In the genomic region with DNA sequence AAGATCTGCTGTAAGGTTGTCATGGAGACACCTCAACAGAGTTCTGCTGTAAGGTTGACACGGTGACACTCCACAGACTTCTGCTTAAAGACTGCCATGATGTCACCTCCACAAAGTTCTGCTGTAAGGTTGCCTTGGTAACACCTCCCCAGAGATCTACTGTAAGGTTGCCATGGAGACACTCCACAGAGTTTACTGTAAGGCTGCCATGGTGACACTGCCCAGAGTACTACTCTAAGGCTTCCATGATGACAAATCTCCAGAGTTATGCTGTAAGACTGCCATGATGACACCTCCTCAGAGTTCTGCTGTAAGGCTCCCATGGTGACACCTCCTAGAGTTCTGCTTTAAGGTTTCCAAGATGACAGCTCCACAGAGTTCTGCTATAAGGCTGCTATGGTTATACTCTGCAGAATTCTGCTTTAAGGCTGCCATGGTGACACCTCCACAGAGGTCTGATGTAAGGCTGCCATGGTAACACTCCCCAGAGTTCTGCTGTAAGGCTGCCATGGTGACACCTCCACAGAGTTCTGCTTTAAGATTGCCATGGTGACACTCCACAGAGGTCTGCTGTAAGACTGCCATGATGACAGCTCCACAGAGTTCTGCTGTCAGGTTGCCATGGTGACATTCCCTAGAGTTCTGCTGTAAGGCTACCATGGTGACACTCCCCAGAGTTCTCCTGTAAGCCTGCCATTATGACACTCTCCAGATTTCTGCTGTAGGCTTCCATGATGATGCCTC, we compare ENCODE assay signal across 10 mouse cellular contexts.
A peak's percentile ranks its signal among the peaks of the same experiment; 100 is the strongest.
DNase-seq lines count a peak whose midpoint lies in the region; ATAC-seq lines count a peak whose summit lies in the region.
"Had no signal": no experiment of that assay in that cellular context is flagged by ENCODE, and none has a peak within 500 bp of the region (broad histone marks: within the 10 kb centered on the region; RNA-seq: fewer than 3 reads in every experiment).

No protein-coding gene starts in this region.

- 0 out of 2 replicates have a peak, but pooled peaks have one; percentile 22 for ATAC-seq in embryonic facial prominence, embryonic 11.5 days (replicated peaks; ENCODE audit: insufficient number of reproducible peaks, low FRiP score, low TSS enrichment, low read depth)
- ATAC-seq in megakaryocyte progenitor cell, adult 5-6 weeks (replicated peaks; ENCODE audit: poor library complexity) = peak; percentile 10

- no peaks in the 10 kb centered on the region for H3K27me3 ChIP-seq in embryonic facial prominence, embryonic 11.5 days (ENCODE audit: control insufficient read depth, insufficient read depth, low read length)
- no peaks in the 10 kb centered on the region for H3K27me3 ChIP-seq in embryonic facial prominence, embryonic 10.5 days (replicated peaks; ENCODE audit: low read depth, poor library complexity, severe bottlenecking)
- H3K27me3 ChIP-seq: kidney, embryonic 15.5 days had no signal

- no peaks in the 10 kb centered on the region for H3K36me3 ChIP-seq in embryonic facial prominence, embryonic 11.5 days (replicated peaks; ENCODE audit: control insufficient read depth, insufficient read depth, low read depth, low read length)
- no peaks in the 10 kb centered on the region for H3K36me3 ChIP-seq in embryonic facial prominence, embryonic 10.5 days (replicated peaks)
- H3K36me3 ChIP-seq: kidney, embryonic 15.5 days had no signal

- H3K4me2 ChIP-seq in embryonic facial prominence, embryonic 11.5 days (ENCODE audit: low read depth, low read length) = no peak overlapping the region
- H3K4me2 ChIP-seq: kidney, embryonic 15.5 days had no signal

- H3K9me3 ChIP-seq in embryonic facial prominence, embryonic 11.5 days (replicated peaks; ENCODE audit: control insufficient read depth, low read length) = no peaks in the 10 kb centered on the region
- H3K9me3 ChIP-seq in embryonic facial prominence, embryonic 10.5 days = peaks cover 19% of the 10 kb centered on the region; the same call in 1 of the 2 replicates
- H3K9me3 ChIP-seq: kidney, embryonic 15.5 days had no signal

- H3K9ac ChIP-seq in embryonic facial prominence, embryonic 11.5 days (replicated peaks; ENCODE audit: low read length) = no peak overlapping the region
- H3K9ac ChIP-seq: kidney, embryonic 15.5 days; liver, embryonic 14.5 days had no signal

- H3K4me1 ChIP-seq in embryonic facial prominence, embryonic 11.5 days (ENCODE audit: control insufficient read depth, insufficient read depth, low read length) = no peaks in the 10 kb centered on the region
- H3K4me1 ChIP-seq in embryonic facial prominence, embryonic 10.5 days = no peaks in the 10 kb centered on the region
- H3K4me1 ChIP-seq: kidney, embryonic 15.5 days had no signal

- 83% methylated on average over 1 of the region's 1 CpGs for WGBS in embryonic facial prominence, embryonic 11.5 days
- WGBS in embryonic facial prominence, embryonic 10.5 days = 84% methylated on average over 1 of the region's 1 CpGs

- H3K4me3 ChIP-seq in embryonic facial prominence, embryonic 11.5 days (ENCODE audit: low read depth, low read length) = no peak overlapping the region
- H3K4me3 ChIP-seq in embryonic facial prominence, embryonic 10.5 days = no peak overlapping the region
- H3K4me3 ChIP-seq: kidney, embryonic 15.5 days had no signal

- peak; percentile 8 for DNase-seq in embryonic facial prominence, embryonic 11.5 days (ENCODE audit: low spot score)
- no peak for DNase-seq in embryonic facial prominence, embryonic 10.5 days (ENCODE audit: low spot score)
- peak; percentile 1 for DNase-seq in right cerebral cortex, adult 18-20 months
- no peak for DNase-seq in right cerebral cortex, postnatal 4 days
- no peak for DNase-seq in cerebellum, adult 11-12 months
- no peak for DNase-seq in adrenal gland, postnatal 10 days
- DNase-seq in kidney, postnatal 36 days = no peak

- no peak overlapping the region for H3K27ac ChIP-seq in embryonic facial prominence, embryonic 11.5 days (replicated peaks; ENCODE audit: low read depth, low read length)
- no peak overlapping the region for H3K27ac ChIP-seq in embryonic facial prominence, embryonic 10.5 days (replicated peaks)
- H3K27ac ChIP-seq: kidney, embryonic 15.5 days; liver, embryonic 14.5 days had no signal

Comparison
In these comparisons a context has a peak if more than half of its experiments do, and no peak if none do; other contexts are left out.
1. DNase-seq: peak in embryonic facial prominence, embryonic 11.5 days (single experiment) and right cerebral cortex, adult 18-20 months (single experiment); none in embryonic facial prominence, embryonic 10.5 days (single experiment), right cerebral cortex, postnatal 4 days (single experiment), cerebellum, adult 11-12 months (single experiment), adrenal gland, postnatal 10 days (single experiment) and kidney, postnatal 36 days (0 of 2).